Mouse (Mus musculus) embryonic facial prominence, embryonic 10.5 days (tissue): ENCODE results near the gene Asb4. TPM values are rescaled to one million over a fixed set of nuclear protein-coding genes. Genes with fewer than 3 reads are reported as not detected.

ENCODE experiments used
- DNase-seq: peaks from one replicate; pipeline ENCODE4 v3.0.0-alpha.2; 2017; ENCODE audit warnings: low spot score
- H3K27ac ChIP-seq: fragments of 300-500 bp; sonication (generic); replicated peaks from 2 replicates; pipeline ENCODE4 v1.5.1; 2016; ENCODE audit warnings: mild to moderate bottlenecking
- H3K27me3 ChIP-seq: fragments of 300-500 bp; sonication (generic); replicated peaks from 2 replicates; pipeline ENCODE4 v1.6.1; 2016; ENCODE audit warnings: low read depth, mild to moderate bottlenecking; ENCODE audit not compliant: poor library complexity, severe bottlenecking
- H3K36me3 ChIP-seq: fragments of 300-500 bp; sonication (generic); replicated peaks from 2 replicates; pipeline ENCODE4 v1.6.1; 2016; ENCODE audit warnings: mild to moderate bottlenecking, moderate library complexity
- H3K4me1 ChIP-seq: fragments of 300-500 bp; sonication (generic); 2 replicates; pipeline ENCODE4 v1.6.1; 2016
- H3K4me3 ChIP-seq: fragments of 300-500 bp; sonication (generic); 2 replicates; pipeline ENCODE4 v1.5.1; 2016; ENCODE audit warnings: mild to moderate bottlenecking, moderate library complexity
- H3K9me3 ChIP-seq: fragments of 300-500 bp; sonication (generic); 2 replicates; pipeline ENCODE4 v1.6.1; 2016; ENCODE audit warnings: mild to moderate bottlenecking
- WGBS: fragments of 180-500 bp; shearing (Covaris S2); methylation state at CpG from one replicate; pipeline ENCODE4 v1.1.7; 2016; 5-methylcytosine and 5-hydroxymethylcytosine counted together
- polyA plus RNA-seq: library from polyadenylated mRNA; unstranded; fragments of >200 nt; fragmentation: Nextera tagmentation; extraction: Ambion mirVana; gene quantifications from 2 replicates; pipeline ENCODE4 v1.2.1, GENCODE M21; 2016

Gene Asb4
- polyA plus RNA-seq, 1 experiment from 2014 or later = 70.1 TPM

DNA sequence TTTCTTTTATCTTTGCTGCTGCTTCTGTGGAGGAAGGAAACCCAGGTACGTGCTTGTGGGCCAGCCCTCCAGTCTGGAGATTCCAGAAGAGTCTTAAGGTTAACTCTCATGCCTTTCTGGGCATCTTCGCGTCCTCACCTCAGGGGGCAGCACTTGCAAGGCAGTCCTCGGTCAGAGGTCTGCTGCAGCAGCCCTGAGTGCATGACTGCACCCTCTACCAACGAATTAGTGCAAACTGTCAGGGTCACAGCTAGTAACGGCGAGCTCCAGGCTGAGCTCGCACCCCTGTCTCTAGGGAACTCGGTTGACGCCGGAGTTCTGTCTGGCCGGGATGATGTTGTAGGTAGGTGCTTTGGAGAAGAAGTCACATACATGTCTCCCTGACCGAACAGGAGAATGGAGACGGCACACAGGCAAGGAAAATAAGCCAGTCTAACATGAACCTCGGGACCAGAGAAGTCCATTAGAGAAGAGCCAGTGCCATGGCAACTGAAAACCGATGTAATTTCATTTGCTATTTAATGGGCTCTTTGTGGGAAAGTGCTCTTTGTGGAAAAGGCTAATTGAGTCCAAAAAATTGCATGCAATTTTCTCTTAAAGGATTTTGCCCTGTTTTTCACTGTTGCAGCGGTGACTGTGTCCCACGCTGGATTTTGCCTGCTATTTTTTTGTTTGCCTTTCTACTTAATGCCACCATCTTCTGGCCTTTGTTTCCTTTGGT lies 20.1 kb downstream of the Asb4 start:
- H3K36me3 ChIP-seq = peaks cover 3% of the 10 kb centered on the region; the same call in 1 of the 2 replicates
- WGBS = 23% methylated on average over 18 of the region's 18 CpGs
- H3K4me1 ChIP-seq = peaks cover 20% of the 10 kb centered on the region
- H3K27ac ChIP-seq = peak overlapping the region; percentile 54
- peak; percentile 58 for DNase-seq
- H3K27me3 ChIP-seq = no peaks in the 10 kb centered on the region
- H3K4me3 ChIP-seq = peak overlapping the region; percentile 41; the same call in 1 of the 2 replicates
- H3K9me3 ChIP-seq = no peaks in the 10 kb centered on the region

DNA sequence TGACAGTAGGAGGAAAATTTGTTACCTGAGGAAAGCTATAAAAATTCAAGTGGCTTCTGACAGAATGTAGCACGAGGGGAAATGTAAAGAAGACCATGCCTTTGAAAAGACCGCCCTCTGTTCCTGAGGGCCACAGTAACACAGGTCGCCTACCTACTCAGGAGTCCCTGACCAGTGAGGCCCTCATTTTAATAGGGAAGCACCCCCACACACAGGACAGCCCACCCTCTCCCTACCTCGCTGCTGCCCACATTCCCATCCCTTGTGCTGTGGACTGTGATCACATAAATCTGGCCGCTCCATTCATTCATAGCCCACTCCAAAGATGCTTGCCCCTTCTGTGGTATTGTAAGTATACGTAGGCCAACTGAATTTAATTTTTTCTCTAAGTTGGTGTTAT lies 20.8 kb downstream of the Asb4 start:
- no peak for DNase-seq
- Histone ChIP-seq H3K27me3 (no peaks in the 10 kb centered on the region), H3K27ac (peak overlapping the region; percentile 51), H3K9me3 (no peaks in the 10 kb centered on the region), H3K4me1 (peaks cover 27% of the 10 kb centered on the region), H3K4me3 (no peak overlapping the region), H3K36me3 (no peaks in the 10 kb centered on the region)
- 78% methylated on average over 6 of the region's 6 CpGs for WGBS

DNA sequence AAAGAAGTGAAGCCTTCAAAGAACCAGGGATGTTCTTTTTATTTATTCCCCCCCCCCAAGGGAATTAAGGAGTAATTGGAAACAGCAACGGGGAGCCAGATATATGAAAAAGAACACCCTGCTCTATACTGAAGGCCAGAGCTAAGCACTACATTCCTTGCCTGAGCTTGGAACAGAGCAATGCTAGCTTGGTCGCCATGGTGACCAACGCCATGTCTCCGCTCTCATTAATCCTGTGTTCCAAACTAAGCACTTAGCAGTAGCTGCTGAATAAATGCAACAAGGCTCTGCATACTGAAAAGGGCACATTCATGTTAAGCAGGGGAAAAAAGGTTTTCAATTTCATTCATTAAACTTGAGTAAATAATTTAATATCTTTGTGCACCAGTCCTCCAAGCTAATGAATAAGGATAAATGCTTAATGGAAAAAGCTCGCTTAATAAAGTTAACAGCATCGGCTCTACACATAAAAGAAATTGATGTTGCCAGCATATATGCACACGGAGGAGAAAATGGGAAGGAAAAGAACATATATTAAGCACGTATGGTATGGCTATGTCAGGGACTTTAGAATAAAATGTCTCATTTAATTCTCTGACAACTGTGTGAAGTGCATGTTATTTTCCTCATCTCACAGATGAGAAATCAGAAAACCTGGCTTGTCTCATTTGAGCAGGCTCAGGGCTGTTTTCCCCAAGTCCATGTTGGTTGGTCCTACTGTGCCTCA lies 25.4 kb downstream of the Asb4 start:
- H3K36me3 ChIP-seq = no peaks in the 10 kb centered on the region
- H3K4me1 ChIP-seq = peaks cover 28% of the 10 kb centered on the region
- H3K27me3 ChIP-seq = no peaks in the 10 kb centered on the region
- H3K4me3 ChIP-seq = no peak overlapping the region
- no peaks in the 10 kb centered on the region for H3K9me3 ChIP-seq
- WGBS = 54% methylated on average over 8 of the region's 8 CpGs
- 0 out of 2 replicates have a peak overlapping the region, but pooled peaks have one; percentile 14 for H3K27ac ChIP-seq
- DNase-seq = peak; percentile 62

DNA sequence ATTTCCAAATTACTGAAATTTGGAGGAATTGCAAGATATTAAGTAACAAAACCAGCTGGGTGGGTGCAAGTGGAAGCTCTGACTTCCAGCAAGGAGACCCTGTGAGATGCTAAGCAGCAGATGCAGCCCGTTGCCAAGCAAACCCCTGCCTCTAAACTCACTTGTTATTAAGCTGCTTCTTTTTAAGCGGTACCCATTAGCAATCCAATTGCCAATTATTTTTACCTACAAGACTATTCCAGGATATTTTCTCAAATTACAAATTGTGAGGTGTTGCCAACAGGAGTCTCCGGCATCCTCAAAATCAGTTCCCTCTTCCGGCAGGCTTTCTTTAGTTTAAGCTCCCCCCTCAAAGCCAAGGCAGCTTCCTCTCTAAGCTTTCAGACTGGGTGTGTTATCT lies 26.5 kb downstream of the Asb4 start:
- Histone ChIP-seq H3K9me3 (no peaks in the 10 kb centered on the region), H3K36me3 (no peaks in the 10 kb centered on the region), H3K4me1 (peaks cover 27% of the 10 kb centered on the region), H3K27ac (no peak overlapping the region), H3K4me3 (no peak overlapping the region), H3K27me3 (no peaks in the 10 kb centered on the region)
- DNase-seq = no peak
- 74% methylated on average over 4 of the region's 4 CpGs for WGBS

DNA sequence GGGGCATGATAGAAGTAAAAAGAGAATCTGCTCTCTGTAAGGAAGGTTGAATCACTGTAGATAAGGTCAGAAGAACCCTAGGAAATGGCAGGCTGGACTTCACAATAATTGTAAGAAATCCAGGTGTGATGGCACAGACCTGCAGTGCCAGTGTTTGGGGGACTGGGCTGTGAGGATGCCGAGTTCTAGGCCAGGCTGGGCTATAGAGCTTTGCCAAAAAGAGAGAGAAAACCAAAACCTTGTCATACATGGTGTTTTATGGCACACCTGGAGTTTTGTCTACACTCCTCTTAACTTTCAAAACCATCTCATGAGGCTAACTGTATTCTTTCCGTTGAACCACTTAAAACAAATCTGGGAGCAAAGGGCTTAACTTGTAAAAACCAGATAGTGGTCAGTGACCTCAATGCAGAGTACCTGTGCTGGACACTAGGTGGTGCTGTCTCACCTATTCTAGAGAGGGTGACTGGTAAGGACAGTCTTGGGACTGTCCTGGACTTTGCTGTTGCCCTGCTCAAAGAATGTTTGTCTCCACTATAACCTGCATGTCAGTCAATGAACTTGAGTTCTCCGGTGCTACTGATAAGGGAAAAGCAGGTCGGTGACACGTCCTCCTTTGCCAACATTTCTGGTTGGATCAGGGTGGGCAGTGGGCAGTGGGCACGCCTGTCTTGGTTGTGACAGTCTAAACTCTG lies 27.7 kb downstream of the Asb4 start:
- Histone ChIP-seq H3K27me3 (no peaks in the 10 kb centered on the region), H3K4me3 (no peak overlapping the region), H3K4me1 (peaks cover 27% of the 10 kb centered on the region), H3K9me3 (no peaks in the 10 kb centered on the region), H3K36me3 (no peaks in the 10 kb centered on the region), H3K27ac (no peak overlapping the region)
- peak; percentile 66 for DNase-seq
- 55% methylated on average over 6 of the region's 6 CpGs for WGBS

DNA sequence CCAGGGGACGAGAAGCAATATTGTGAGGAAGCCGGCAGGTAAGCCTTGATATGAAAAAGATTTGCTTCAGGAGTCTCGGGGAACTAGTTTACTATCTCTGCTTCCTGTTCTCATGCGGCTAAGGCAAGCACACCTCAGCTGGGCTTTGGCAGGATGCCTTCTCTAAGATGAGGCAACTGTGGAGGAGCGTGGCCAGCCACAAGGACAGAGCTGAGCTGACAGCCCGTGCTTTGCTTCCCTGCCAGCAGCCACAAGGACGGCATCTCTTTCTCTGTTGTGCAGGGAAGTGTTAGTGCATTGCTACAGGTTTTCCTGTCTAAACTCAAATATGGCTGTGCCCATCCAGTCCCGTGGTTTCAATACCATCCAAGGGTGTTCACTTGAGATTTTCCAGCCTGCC lies 30.1 kb downstream of the Asb4 start:
- H3K27ac ChIP-seq = 0 out of 2 replicates have a peak overlapping the region, but pooled peaks have one; percentile 21
- no peaks in the 10 kb centered on the region for H3K36me3 ChIP-seq
- 49% methylated on average over 8 of the region's 8 CpGs for WGBS

DNA sequence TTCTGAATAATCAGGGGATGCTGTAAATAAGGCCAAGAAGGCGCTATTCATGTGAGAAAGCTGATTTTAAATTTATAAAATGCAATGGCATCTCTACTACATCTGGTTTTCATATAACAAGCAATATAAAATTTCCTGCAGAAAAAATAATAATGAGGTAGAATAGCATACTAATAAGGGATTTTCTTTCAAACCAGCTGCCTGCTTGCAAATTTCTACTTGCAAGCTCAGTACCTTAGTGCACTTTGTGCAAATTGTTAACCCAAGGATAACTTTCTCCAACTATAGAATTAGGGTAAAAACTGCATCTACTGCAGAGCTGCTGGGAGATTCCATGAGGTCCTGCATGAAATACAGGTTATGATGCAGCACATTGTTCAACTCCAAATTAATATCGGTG lies 38.3 kb downstream of the Asb4 start:
- Histone ChIP-seq H3K36me3 (peaks cover 15% of the 10 kb centered on the region), H3K9me3 (no peaks in the 10 kb centered on the region), H3K4me1 (0 out of 2 replicates have a peak, but pooled peaks cover 2% of the 10 kb centered on the region), H3K27me3 (no peaks in the 10 kb centered on the region), H3K27ac (no peak overlapping the region), H3K4me3 (no peak overlapping the region)
- 86% methylated on average over 2 of the region's 2 CpGs for WGBS
- DNase-seq = no peak

More for the DNA sequence above, 30.1 kb downstream of the Asb4 start:
- peaks cover 19% of the 10 kb centered on the region for H3K4me1 ChIP-seq
- H3K9me3 ChIP-seq = no peaks in the 10 kb centered on the region
- H3K4me3 ChIP-seq = no peak overlapping the region
- no peaks in the 10 kb centered on the region for H3K27me3 ChIP-seq
- peak; percentile 24 for DNase-seq

DNA sequence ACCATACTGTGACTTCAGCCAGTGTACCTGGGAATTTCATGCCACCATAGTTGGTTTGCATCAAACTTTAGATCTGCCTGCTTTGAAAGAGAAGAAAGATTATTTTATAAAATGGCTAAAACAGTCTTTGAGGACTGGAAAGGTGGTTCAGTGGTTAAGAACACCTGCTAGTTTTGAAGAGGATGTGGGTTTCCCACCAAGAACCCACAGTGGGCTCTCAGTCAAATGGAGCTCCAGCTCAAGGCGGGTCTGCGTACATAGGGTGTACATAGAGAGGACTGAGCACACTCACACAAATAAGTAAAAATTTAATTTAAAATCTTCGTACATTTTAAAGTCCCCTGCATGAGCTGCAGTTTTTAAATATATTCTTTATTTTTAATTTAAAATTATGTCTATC lies 39.2 kb downstream of the Asb4 start:
- Histone ChIP-seq H3K9me3 (no peaks in the 10 kb centered on the region), H3K27me3 (no peaks in the 10 kb centered on the region), H3K27ac (no peak overlapping the region), H3K4me3 (no peak overlapping the region), H3K36me3 (peaks cover 15% of the 10 kb centered on the region), H3K4me1 (0 out of 2 replicates have a peak, but pooled peaks cover 2% of the 10 kb centered on the region)
- WGBS = 94% methylated on average over 3 of the region's 3 CpGs
- no peak for DNase-seq

DNA sequence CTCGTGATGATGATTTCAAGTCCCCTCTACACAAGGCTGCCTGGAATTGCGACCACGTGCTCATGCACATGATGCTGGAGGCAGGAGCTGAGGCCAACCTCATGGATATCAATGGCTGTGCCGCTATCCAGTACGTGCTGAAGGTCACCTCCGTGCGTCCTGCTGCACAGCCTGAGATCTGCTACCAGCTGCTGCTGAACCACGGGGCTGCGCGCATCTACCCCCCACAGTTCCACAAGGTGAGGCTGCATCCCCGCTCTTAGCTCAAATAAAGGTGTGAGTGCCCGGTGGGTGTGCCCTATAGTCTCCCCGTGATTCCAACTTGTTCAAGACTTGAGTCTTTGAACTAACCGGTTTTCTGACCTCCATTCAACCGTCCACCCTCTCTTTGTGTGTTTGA lies 40.4 kb downstream of the Asb4 start:
- 83% methylated on average over 15 of the region's 15 CpGs for WGBS
- Histone ChIP-seq H3K4me1 (0 out of 2 replicates have a peak, but pooled peaks cover 2% of the 10 kb centered on the region), H3K36me3 (peaks cover 15% of the 10 kb centered on the region), H3K9me3 (no peaks in the 10 kb centered on the region), H3K27me3 (no peaks in the 10 kb centered on the region), H3K27ac (0 out of 2 replicates have a peak overlapping the region, but pooled peaks have one; percentile 15), H3K4me3 (no peak overlapping the region)
- DNase-seq = no peak

DNA sequence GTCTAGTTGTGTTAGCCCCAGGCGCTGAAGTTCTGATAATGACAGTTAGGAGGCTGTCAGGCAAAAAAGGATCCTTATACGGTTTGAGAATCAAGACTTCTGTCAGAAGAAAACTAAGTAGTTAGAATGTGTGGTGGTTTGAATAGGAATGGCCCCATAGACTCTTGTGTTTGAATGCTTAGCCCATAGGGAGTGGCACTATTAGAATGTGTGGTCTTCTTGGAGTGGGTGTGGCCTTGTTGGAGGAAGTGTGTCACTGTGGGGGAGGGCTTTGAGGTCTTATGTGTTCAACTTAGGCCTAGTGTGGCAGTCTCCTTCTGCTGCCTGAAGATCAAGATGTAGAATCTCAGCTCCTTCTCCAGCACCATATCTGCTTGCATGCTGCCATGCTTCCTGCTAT lies 43.8 kb downstream of the Asb4 start:
- no peak for DNase-seq
- Histone ChIP-seq H3K9me3 (no peaks in the 10 kb centered on the region), H3K27me3 (no peaks in the 10 kb centered on the region), H3K27ac (no peak overlapping the region), H3K36me3 (peaks cover 23% of the 10 kb centered on the region), H3K4me3 (no peak overlapping the region), H3K4me1 (0 out of 2 replicates have a peak, but pooled peaks cover 2% of the 10 kb centered on the region)
- WGBS = 88% methylated on average over 2 of the region's 2 CpGs

DNA sequence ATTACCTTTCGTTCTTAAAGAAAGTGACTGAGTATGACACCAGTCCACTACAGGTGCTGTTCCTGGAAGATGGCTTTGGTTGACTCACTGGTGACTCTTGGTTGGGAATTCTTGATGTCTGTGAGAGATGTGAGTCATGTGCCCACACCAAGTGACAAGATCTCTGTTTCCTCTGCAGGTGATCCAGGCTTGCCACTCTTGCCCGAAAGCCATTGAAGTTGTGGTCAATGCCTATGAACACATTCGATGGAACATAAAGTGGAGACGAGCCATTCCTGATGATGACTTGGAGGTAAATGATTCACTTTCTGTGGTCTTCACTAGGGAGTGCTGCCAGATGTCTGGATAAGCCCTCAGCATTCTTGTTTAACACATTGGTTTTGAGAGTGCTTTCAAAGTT lies 46.4 kb downstream of the Asb4 start:
- no peaks in the 10 kb centered on the region for H3K27me3 ChIP-seq
- no peaks in the 10 kb centered on the region for H3K4me1 ChIP-seq
- no peak overlapping the region for H3K27ac ChIP-seq
- WGBS = 96% methylated on average over 4 of the region's 4 CpGs
- no peak for DNase-seq
- no peaks in the 10 kb centered on the region for H3K9me3 ChIP-seq
- no peak overlapping the region for H3K4me3 ChIP-seq
- peaks cover 13% of the 10 kb centered on the region for H3K36me3 ChIP-seq

DNA sequence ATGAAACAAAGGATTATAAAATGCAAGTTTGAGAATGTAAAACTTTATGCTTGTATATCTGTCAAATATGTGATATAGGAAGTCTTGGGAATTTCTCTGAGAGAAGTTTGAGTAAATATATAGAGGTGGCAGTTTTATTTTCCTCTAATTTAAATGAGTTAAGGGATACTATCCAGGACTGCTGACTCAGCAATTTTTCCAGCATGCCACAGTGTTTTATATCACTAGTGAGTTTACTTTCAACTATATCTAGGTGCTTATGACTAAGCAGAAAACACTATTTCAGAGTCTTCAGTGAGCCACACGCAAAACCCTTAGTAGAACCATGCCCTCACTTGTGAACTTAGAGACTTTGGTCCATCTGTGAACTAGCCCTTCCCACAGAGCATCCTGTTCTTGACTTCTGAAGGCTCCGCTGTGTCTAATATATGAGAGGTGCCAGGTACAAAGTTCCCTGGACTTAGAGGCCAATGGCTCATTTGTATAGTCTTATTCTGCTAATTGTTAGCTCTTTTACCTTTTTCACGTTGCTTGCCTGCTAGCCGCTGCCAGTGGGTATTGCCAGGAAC lies 46.9 kb downstream of the Asb4 start:
- WGBS = 94% methylated on average over 4 of the region's 4 CpGs
- DNase-seq = no peak
- Histone ChIP-seq H3K27ac (no peak overlapping the region), H3K27me3 (no peaks in the 10 kb centered on the region), H3K36me3 (peaks cover 11% of the 10 kb centered on the region), H3K4me3 (no peak overlapping the region), H3K4me1 (no peaks in the 10 kb centered on the region), H3K9me3 (no peaks in the 10 kb centered on the region)
